Mouse (Mus musculus) frontal cortex, adult (tissue): ENCODE data around the gene Morn1.
"Not testable (repeated sequence)": the region's sequence is repeated elsewhere in the genome, so short reads cannot be mapped to it uniquely, and the experiment has no call there.

ENCODE experiments used
- ATAC-seq: cut with Nextera tagmentation; 2 replicates; pipeline ENCODE4 v1.9.2; 2017; ENCODE audit warnings: mild to moderate bottlenecking, moderate library complexity, mixed read lengths; ENCODE audit not compliant: low TSS enrichment

The Morn1 gene

DNA sequence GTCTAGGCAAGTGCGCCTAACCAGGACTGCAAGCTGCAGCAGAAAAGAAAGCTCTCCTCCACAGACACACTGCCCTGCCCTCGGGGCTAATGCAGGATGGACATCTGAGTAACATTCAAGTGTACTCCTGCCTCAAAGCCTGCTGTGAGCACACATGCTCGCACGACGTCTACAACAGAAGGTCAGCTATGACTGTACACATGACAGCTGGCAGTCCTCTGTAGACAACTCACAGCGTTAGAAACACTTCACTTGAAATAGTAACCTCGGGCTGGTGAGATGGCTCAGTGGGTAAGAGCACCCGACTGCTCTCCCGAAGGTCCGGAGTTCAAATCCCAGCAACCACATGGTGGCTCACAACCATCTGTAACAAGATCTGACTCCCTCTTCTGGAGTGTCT, 7.6 kb upstream of the Morn1 start:
- ATAC-seq, result not testable (repeated sequence)

DNA sequence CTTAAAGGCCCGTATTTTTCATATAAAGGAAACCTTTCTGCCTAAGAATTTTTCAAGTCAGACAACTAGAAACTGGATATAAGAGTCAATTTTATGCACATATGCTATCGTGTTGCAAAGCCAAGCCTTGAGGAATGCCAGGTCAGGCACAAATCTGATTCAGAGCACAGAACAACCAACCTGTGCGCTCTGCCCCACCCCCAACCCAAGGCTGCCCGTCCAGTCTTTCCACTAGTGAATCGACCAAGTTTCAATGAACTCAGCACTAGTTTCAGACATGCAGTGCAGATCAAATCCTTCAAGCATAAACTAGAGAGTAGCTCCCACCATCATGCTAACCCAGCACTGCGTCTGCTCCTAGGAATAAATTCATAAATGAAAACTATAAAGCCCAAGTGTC, 6.7 kb upstream of the Morn1 start:
- ATAC-seq, result no peak

DNA sequence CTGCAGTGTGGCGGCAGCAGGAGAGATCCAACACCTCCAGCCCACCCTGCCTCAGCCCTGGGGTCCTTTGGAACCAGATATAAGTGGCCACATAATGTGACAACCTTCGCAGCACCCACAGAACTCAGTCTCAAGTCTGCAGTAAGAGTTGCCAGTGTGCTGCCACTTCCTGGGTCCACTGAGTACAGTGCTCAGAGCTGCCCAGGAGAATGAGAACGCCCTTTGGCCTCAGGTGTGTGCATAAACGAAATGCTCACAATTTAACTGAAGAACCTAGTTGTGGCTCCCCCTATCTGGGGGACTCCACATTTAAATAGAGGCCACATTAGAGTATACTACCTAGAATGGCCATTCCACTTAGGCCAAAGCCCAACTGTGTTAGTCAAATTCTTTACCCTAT, 2.8 kb upstream of the Morn1 start:
- no peak for ATAC-seq

DNA sequence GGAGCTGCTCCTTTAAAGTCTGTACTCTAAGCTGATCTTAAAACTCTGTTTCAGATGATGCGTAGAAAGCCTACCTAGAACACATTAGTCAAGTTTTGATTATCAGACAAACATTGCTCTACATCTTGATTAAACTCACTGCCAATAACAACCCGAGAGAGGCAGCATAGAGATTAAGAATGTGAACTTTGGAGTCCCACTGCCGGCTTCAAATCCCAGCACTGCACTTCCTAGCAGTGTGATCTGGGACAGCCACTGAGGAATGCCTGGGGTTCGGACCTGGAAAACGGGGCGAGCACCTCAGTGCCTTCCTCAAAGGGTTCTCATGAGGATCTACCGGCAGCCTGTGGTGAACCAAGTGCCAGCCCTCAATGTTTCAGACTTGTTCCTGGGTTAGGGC, 2.0 kb upstream of the Morn1 start:
- ATAC-seq, result no peak

GRCm38 (mm10) chr4:155085206-155086107, 920 bp upstream of the Morn1 start:
- no peak for ATAC-seq

DNA sequence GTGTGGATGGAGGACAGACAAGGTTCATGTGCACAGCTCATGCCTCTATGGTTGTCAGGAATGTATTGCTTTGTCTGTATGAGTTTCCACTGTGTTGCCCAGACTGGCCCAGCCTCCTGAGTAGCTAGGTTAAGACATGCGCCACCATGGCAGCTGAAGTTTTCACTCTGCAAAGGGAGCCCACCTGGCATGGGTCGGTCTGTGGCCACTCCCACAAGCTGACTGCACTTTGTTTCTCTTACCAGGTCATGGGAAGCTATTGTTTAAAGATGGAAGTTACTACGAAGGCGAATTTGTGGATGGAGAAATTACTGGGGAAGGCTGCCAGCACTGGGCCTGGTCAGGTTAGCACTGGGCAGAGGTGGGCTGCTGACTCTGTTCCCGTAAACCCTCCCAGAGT, 2.9 kb downstream of the Morn1 start:
- no peak for ATAC-seq

DNA sequence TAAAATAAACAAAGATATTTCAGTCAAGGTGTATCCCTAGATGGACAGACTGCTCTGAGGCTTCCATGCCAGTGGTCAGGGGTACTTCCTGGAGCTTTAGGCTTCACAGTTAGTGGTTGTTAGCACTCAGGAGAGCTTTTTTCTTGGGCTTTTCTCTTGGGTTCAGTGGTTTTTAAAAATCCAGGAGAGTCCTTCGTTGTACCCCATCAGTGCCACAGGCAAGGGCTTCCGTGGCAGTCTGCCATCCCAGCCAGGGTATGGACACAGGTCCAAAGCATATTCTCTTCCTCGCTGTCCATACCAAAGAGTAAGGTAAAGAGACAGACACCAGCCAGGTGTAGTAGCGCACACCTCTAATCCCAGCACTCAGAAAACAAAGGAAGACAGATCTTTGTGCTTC, 3.8 kb downstream of the Morn1 start:
- ATAC-seq, result no peak

- ATAC-seq, result no peak
Observed at GRCm38 (mm10) chr4:155090688-155091449, 4.5 kb downstream of the Morn1 start.

GRCm38 (mm10) chr4:155092718-155093430, 6.5 kb downstream of the Morn1 start:
- ATAC-seq, result no peak

GRCm38 (mm10) chr4:155093431-155094149, 7.2 kb downstream of the Morn1 start:
- ATAC-seq, result no peak

GRCm38 (mm10) chr4:155094565-155094964, 8.2 kb downstream of the Morn1 start:
- ATAC-seq, result 0 out of 2 replicates have a peak, but pooled peaks have one; percentile 38

- ATAC-seq, result peak; percentile 91
Observed at GRCm38 (mm10) chr4:155095238-155095900, 9.0 kb downstream of the Morn1 start.

GRCm38 (mm10) chr4:155095967-155096366, 9.6 kb downstream of the Morn1 start:
- ATAC-seq, result no peak

DNA sequence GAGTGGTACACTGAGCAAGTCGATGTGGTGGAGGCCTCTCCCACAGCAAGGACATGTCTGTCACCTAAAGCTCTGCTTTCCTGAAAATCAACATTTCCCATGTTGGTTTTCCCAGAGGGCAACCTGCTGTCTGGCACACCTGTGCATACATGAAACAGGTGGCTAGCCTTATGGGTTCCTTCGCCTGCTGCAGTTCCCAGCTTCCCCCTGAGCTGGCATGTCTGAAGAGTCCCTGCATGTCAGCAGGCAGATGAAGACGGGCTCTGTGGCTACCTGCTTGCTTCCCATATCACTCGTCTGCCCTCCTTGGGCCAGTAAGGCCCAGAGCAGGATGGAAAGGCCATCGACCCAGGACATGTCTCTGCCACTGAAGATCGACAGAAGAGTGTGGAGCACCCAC, 11.1 kb downstream of the Morn1 start:
- no peak for ATAC-seq

DNA sequence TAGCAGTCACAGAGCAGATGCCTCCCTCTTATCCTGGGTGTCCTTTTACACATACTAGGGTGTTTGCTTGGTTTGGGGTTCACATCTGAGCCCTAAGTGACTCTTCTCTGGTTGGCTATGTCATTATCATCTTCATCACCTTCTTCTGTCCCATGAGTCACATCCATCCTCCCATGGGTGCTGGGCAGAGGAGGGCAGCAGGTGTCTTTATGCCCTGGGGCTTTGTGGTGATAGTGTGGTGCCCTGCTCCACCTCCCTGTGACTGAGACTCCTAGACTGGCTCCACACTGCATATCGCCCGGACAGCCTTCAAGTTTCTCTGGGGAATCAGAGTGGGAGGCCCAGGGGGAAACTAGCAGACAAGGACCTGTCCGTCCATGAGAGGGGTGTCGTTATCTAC, 12.2 kb downstream of the Morn1 start:
- ATAC-seq, result no peak

- ATAC-seq, result no peak
Observed at GRCm38 (mm10) chr4:155107886-155108285, 21.5 kb downstream of the Morn1 start.

- no peak for ATAC-seq
Observed at GRCm38 (mm10) chr4:155109471-155109870, 23.1 kb downstream of the Morn1 start.

DNA sequence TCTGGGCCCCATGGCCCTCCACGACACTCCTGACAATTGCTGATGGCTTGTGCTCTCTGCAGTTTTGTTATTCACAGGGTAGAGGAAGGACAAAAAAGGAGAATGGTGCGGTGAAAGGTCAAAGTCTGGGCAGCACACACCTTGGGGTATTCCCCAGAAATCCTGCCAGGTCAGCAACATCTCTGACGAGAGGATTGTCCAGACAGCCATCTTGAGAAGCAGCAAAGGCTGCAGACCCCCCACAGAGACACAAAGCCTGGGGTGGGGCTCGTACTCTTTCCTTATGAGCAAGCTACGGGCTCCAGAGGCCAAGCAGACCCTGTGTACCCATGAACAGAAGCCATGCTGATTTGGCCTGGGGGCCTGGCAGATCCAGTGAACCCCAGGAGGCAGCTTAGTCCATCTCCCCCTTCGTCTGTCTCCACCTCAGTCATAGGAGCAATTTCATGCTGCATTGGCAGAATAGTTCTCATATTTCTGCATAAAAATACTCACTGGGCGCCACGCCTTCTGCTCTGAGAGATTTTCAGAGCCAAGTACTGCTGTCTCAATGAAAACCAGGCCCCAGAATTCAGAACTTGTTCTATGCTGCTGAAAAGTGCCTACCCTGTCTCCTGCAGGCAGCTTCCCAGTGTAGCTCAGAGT, 27.5 kb downstream of the Morn1 start:
- peak; percentile 57 for ATAC-seq

- no peak for ATAC-seq
Observed at GRCm38 (mm10) chr4:155116607-155117006, 30.2 kb downstream of the Morn1 start.

DNA sequence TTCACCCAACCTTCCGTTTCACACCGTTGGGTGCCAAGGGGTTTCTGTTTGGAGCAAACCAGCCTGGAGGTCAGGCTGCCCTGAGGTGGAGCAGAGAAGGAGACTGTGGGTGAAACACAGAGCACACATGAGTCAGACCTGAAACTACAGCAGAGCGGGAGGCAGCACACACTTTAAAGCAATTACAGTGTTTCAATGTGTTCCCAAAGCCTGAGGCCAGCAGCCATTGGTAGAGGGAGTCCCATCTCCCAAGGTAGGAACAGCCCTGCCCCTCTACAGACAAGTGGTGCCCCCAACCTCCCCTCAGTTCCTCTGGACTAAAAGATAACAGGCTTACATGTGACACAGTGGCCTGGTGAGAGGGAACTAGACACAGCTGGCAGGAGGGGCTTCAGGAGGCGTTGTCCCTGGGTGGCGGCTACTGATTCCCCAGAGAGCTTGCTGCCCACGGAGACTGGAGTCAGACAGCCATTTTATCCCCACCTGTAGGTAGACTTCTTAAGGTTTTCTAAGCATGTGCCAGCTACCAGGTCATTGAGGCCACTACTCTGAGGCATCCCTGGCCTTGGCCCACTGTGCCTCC, 31.1 kb downstream of the Morn1 start:
- no peak for ATAC-seq
